Mouse (Mus musculus): Measurements from ENCODE around the gene Gm8897. TPM values are rescaled to one million over a fixed set of nuclear protein-coding genes. Genes with fewer than 3 reads are reported as not detected.
"Not testable (repeated sequence)": the region's sequence is repeated elsewhere in the genome, so short reads cannot be mapped to it uniquely, and the experiment has no call there.

Gm8897 gene
- not detected in 2 replicates for polyA plus RNA-seq (2015; fragmentation: Nextera tagmentation; extraction: Ambion mirVana)

DNA sequence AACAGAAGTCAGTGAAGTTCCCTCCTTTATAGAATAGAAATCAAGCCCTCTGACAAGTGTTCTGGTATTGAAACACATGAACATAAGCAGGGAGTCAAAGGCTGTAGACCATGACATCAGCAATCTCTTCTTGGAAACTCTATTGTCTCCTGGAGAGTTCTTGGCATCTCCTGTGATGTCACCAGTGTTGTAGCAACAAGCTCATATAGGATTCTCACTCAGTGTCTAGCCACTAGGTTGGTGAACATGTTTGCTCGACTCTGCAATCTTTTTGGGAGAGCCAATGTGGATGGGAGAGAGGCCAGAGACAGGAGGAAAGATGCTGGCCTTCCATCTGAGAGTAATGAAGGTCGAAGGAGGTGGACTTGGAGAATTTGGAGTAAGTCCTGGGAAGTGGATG lies at the start of gene Gm8897:
TSS of gene Gm8897 (plus strand) at position 301 of the 400 bp plus-strand sequence.
- H3K36me3 ChIP-seq; H3K27ac ChIP-seq; H3K4me2 ChIP-seq; ATAC-seq (replicated peaks; ENCODE audit: low FRiP score); H3K4me3 ChIP-seq (replicated peaks); H3K27me3 ChIP-seq; H3K9ac ChIP-seq; H3K4me1 ChIP-seq; H3K9me3 ChIP-seq (replicated peaks): not testable (repeated sequence)
- WGBS = 59% methylated on average over 2 of the region's 2 CpGs

DNA sequence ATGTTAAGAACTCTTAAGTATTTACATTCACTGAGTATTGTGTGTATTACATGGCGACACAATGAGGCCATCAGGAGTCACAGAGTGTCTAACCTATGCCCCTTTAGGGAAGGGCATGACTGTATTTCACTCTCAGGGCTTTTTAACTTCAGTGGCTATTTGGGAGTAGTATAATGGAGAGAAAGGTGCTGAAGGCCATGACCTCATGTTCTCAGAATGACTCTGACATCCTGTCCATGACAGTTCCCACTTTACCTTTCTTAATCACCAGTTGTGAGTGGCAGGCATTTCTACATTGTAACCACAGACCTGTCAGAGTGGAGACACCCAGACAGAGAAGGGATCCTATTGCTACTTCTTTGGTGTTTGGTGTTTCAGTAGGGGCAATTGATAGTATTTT lies 473 bp downstream of the Gm8897 start:
- H3K4me1 ChIP-seq; H3K27ac ChIP-seq; H3K9me3 ChIP-seq (replicated peaks); H3K9ac ChIP-seq; H3K4me2 ChIP-seq; H3K27me3 ChIP-seq; ATAC-seq (replicated peaks; ENCODE audit: low FRiP score); H3K4me3 ChIP-seq (replicated peaks); H3K36me3 ChIP-seq: not testable (repeated sequence)
- WGBS = 20% methylated on average over 1 of the region's 1 CpGs

Other genes starting within 250 kb of the Gm8897 start
- not detected in 2 replicates for gene Gm5861, start 233.3 kb upstream of the Gm8897 start, polyA plus RNA-seq (2015; fragmentation: Nextera tagmentation; extraction: Ambion mirVana)
- not detected in 2 replicates for gene Gm8890, start 160.4 kb upstream of the Gm8897 start, polyA plus RNA-seq (2015; fragmentation: Nextera tagmentation; extraction: Ambion mirVana)
- not detected in 2 replicates for gene Speer1, start 74.9 kb upstream of the Gm8897 start, polyA plus RNA-seq (2015; fragmentation: Nextera tagmentation; extraction: Ambion mirVana)
- not detected in 2 replicates for gene Gm8906, start 86.3 kb downstream of the Gm8897 start, polyA plus RNA-seq (2015; fragmentation: Nextera tagmentation; extraction: Ambion mirVana)
- not detected in 2 replicates for gene Gm6460, start 178.5 kb downstream of the Gm8897 start, polyA plus RNA-seq (2015; fragmentation: Nextera tagmentation; extraction: Ambion mirVana)

Measured in kidney, embryonic 15.5 days (tissue).